Mouse (Mus musculus): Measurements from ENCODE around the gene Slc35d2.

The Slc35d2 gene

DNA sequence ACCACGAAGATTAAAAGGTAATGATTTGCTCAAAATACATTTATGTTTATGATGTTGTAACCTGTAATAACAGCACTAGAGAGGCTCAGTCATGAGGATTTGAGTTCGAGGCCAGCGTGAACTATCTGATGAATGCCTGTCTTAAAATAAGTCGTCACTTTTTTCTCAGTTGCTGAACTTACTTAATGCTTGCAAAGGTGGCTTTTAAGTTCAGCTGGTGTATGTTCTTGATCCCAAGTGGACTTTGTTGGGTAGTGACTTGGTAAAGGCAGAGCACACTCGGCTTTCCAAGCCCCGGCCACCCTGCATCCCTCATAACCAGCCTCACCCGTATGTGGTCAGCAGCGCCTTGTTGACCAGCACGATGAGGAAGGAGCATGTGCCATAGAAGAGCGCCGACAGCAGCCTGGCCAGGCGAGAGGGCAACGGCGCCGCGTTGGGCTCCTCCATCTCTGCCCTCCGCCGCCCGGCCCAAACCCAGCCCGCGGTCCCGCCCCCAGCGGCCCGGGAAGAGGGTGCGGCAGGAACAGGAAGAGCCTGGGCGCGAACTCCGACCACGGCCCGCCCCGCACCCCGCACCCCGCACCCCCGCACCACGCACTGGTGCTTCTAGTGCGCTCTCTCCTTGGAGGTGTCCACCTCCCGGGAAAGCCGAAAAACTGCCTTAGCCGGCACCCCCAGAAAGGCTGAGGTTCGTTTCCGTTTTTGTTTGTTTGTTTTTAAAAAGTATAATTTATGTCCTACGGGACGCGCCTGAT, at the start of gene Slc35d2:
Gene Slc35d2 (minus strand): TSS at position 511 of the 758 bp plus-strand sequence.
- POLR2A ChIA-PET = interaction anchor here in 3 of 4 experiments (0.6 to 1.3 kb wide), 6 partner anchors 11 to 698 kb away, joined by 3 to 6 read pairs (median 4); partner anchors contain the start of gene Habp4 (in 1 of the 3)
- CTCF ChIA-PET = interaction anchor here in 1 of 4 experiments (0.9 kb wide), 1 partner anchor 30 kb away, joined by 3 read pairs; no protein-coding TSS in a partner anchor

DNA sequence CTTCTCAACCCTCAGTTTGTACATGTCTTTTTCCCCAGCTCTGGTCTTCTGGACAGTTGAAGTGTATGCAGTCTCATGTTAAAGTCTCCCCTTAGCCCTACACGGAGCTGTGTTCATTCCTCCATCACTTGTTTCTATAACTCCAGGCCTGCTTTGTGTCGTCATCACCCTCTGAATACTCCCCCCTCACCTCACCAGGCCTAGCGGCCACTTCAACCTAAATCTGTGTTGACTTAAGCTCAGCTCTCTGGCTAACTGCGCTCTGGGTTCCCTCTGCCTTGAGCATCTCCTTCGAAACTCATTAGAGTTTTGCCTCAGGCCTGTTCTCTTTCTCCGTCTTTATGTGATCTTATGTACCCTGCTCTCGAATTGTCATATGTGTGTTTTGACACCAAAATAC, 48.8 kb upstream of the Slc35d2 start:
- CTCF ChIA-PET = interaction anchor here in 2 of 4 experiments (0.8 to 1.4 kb wide), 4 partner anchors 15 to 139 kb away, joined by 3 to 7 read pairs (median 4); no protein-coding TSS in a partner anchor
- POLR2A ChIA-PET = interaction anchor here in 2 of 4 experiments (1.3 to 2.8 kb wide), 4 partner anchors 16 to 135 kb away, joined by 3 to 21 read pairs (median 12); partner anchors contain the start of genes Zfp367 (in 2 of the 2), Aaed1 (in 1 of the 2) and Habp4 (in 1 of the 2)

DNA sequence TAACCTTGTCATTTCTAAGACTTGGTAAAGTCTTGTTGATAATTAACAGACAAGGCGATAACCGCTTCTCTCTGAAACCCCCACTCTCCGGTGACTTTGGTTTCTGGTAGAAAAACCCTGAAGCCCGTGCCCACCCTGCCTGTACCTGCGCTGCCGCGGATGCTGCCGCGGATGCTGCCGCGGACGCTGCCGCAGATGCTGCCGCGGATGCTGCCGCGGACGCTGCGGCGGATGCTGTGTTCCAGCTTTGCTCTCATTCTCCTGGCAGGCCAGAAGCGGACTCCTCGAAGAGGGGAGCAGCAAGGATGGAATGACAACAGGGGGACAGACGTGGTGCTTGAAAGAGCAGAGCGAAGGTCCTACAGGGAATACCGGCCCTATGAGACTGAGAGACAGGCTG, 40.6 kb upstream of the Slc35d2 start:
- POLR2A ChIA-PET = interaction anchor here in 2 of 4 experiments (0.5 to 5.5 kb wide), 6 partner anchors 8 to 80 kb away, joined by 3 to 28 read pairs (median 6); partner anchors contain the start of gene Habp4 (in 2 of the 2)
- CTCF ChIA-PET = interaction anchor here in 1 of 4 experiments (0.5 to 0.9 kb wide), 2 partner anchors 11 to 126 kb away, joined by 3 to 7 read pairs; no protein-coding TSS in a partner anchor

DNA sequence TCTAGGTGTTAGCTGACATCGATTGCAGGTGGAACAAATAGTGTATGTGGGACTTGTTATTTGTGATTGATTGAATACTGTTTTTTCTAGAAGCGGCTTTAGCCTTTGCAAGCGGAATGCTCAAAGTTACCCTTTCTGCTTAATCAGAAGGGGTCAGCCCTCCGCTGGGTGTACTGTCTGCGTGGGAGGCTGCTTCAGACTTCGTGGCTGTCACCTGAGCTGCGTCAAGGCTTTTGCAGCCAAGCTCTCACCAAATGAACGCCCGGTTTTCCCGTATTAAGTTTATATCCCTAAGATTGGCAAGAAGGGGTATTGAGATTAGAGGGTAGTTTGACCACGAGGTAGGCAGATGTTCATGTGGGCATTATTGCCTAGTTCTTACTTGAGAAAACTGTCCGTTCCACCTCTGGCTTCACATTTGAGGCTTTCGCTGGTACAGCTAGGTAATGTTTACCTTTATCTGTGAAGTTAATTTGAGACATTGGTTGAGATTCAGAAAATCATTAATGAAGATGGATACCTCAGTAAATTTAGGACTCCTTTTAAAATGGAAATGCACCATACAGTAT, 34.1 kb upstream of the Slc35d2 start:
- POLR2A ChIA-PET = interaction anchor here in 3 of 4 experiments (0.7 to 7.8 kb wide), 21 partner anchors 10 to 269 kb away, joined by 3 to 127 read pairs (median 6); partner anchors contain the start of genes Aaed1 (in 2 of the 3), Cdk20 (in 2 of the 3) and Zfp367 (in 2 of the 3)
- CTCF ChIA-PET = interaction anchor here in 2 of 4 experiments (1.0 to 1.4 kb wide), 2 partner anchors 15 to 64 kb away, joined by 4 to 5 read pairs; no protein-coding TSS in a partner anchor

DNA sequence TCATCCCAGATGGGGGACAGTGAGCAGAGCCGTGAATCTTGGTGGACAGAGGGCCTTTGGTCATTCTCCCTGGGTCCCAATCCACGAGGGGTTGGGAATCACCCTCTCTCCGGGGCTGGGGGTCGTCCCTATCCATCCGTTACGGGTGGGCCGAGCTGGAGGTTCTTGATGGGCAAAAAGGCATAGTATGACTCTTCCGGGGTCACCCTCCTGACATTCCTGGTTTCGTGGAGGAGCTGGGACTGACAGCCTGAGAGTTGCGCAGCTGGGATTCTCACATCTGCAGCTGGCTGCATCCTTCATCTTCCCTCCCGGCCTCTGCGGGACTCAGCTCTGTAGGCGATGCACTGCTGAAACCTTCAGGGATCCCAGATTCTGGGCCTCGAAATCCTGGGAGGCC, 33.5 kb upstream of the Slc35d2 start:
- CTCF ChIA-PET = interaction anchor here in 3 of 4 experiments (1.0 to 1.9 kb wide), 5 partner anchors 16 to 143 kb away, joined by 3 to 7 read pairs (median 4); no protein-coding TSS in a partner anchor
- POLR2A ChIA-PET = interaction anchor here in 3 of 4 experiments (0.6 to 7.8 kb wide), 28 partner anchors 7 to 270 kb away, joined by 3 to 127 read pairs (median 6); partner anchors contain the start of genes Zfp367 (in 3 of the 3), Aaed1 (in 2 of the 3), Cdk20 (in 2 of the 3) and Cdc14b (in 1 of the 3)

DNA sequence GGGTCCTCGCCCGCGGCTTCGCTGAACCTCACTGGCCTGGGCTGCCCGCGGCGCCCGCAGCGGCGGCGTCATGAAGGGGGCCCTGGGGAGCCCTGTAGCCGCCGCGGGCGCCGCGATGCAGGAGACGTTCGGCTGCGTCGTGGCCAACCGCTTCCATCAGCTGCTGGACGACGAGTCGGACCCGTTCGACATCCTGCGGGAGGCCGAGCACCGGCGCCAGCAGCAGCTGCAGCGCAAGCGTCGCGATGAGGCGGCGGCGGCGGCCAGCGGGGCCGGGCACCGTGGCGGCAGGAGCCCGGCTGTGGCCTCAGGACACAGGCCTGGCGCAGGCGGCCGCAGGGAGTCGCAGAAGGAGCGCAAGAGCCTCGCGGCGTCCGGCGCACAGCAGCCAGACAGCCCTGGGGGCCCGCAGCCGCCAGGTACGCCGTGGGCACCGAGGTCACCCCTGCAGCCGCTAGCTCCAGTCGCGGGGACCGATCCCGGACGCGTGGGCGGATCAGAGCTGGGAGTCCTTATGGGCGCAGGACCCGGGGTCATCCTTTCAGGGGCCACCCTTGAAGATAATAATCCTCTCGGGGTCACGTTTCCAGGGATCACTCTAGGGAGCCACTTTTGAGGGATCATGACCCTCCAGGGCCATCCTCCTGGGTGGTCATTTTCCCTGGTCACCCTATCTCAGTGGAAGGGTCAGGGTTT, 32.9 kb upstream of the Slc35d2 start:
- POLR2A ChIA-PET = interaction anchor here (0.6 to 7.8 kb wide), 55 partner anchors 8 to 731 kb away, joined by 3 to 127 read pairs (median 5); partner anchors contain the start of genes Zfp367 (in 3 of the 4), Aaed1 (in 2 of the 4), Cdk20 (in 2 of the 4) and Cdc14b (in 1 of the 4)
- CTCF ChIA-PET = interaction anchor here in 3 of 4 experiments (1.0 to 1.9 kb wide), 9 partner anchors 17 to 277 kb away, joined by 3 to 13 read pairs (median 4); partner anchors contain the start of gene Aaed1 (in 1 of the 3)

DNA sequence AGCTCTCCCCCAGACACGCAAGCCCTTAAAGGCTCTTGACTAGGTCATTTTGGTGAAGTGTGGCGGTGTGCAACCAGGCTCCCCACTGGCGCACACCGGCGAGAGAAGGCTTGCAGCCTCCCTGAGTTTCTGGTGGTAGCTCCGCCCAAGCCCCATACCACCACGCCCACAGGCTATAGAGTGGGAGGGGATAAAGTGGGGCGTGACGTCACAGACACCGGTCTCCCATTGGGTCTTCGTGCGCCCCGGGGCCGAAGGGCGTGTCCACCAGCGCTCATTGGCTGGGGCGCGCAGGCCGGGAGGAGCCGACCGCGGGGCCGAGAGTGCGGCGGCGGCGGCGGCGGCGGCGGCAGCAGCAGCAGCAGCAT, 32.4 kb upstream of the Slc35d2 start, which contains the start of gene Habp4:
Gene Habp4 (plus strand): TSS at position 277 of the 368 bp plus-strand sequence.
- ChIA-PET CTCF (interaction anchor here in 3 of 4 experiments (0.5 to 1.9 kb wide), 8 partner anchors 19 to 664 kb away, joined by 3 to 13 read pairs (median 4); partner anchors contain the start of gene Aaed1 (in 1 of the 3)), POLR2A (interaction anchor here (0.6 to 7.8 kb wide), 52 partner anchors 8 to 730 kb away, joined by 3 to 127 read pairs (median 5); partner anchors contain the start of genes Zfp367 (in 3 of the 4), Aaed1 (in 2 of the 4), Cdc14b (in 1 of the 4) and Cdk20 (in 1 of the 4))

DNA sequence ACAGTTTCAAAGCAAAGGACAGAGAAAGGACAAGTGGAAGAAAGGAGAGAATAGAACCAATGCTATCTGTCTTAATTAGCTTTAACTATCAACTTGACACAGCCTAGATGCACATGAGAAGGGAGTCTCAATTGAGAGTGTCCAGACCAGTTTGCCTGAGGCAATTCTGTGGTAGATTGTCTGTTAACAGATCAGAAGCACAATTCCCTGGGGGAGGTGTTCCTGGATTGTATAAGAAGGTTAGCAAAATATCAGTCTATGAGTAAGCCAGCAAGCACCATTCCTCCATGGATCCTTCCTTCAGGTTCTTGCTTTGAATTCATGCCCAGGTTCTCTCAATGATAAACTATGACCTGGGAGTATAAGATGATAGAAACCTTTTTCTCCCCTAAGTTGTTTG, 27.8 kb upstream of the Slc35d2 start:
- CTCF ChIA-PET = no interaction called here
- POLR2A ChIA-PET = interaction anchor here in 1 of 4 experiments (1.5 kb wide), 1 partner anchor 19 kb away, joined by 4 read pairs; no protein-coding TSS in a partner anchor

DNA sequence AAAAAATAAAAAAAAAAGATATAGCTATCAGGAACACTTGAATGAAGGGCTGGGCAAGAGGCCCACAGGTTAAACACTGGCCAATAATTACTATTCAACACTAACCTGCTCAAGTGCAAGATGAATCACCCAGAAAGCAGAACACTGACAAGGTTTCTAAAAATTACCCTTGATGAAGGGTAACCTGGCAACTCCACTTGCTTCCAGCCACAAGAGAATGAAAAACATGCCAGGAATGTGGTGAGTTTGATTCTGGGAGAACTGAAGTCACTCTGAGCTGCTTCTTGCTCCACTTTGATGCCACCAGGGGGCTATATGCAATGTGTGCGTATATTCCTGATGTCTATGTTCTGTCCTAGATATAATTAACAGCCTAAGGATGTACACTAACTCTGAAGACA, 26.0 kb upstream of the Slc35d2 start:
- CTCF ChIA-PET = interaction anchor here in 3 of 4 experiments (0.6 to 1.6 kb wide), 10 partner anchors 9 to 158 kb away, joined by 3 to 9 read pairs (median 4); no protein-coding TSS in a partner anchor
- POLR2A ChIA-PET = interaction anchor here in 3 of 4 experiments (0.7 to 7.3 kb wide), 43 partner anchors 8 to 724 kb away, joined by 3 to 127 read pairs (median 6); partner anchors contain the start of genes Aaed1 (in 2 of the 3), Habp4 (in 2 of the 3), Cdc14b (in 1 of the 3) and Cdk20 (in 1 of the 3)

DNA sequence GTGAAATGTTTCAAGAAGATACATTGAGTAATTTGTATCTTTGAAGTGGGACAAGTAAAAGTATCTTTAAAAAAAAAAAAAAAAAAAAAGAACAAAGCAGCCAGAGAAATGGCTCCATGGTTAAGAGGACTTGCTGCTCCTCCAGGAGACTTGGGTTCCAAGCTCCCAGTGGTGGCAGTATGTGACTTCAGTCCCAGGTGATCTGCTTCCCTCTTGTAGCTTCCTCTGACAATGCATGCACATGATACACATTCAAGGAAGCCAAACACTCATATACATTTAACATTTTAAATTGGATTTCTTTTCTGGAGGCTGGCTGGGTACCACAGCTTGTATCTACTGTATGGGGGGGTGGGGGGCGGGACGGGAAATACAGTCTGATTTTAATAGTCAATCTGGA, 25.5 kb upstream of the Slc35d2 start:
- ChIA-PET POLR2A (interaction anchor here in 3 of 4 experiments (0.6 to 7.3 kb wide), 65 partner anchors 8 to 724 kb away, joined by 3 to 127 read pairs (median 6); partner anchors contain the start of genes Aaed1 (in 2 of the 3), Cdc14b (in 2 of the 3), Habp4 (in 2 of the 3) and Cdk20 (in 1 of the 3)), CTCF (interaction anchor here in 3 of 4 experiments (0.6 to 1.6 kb wide), 6 partner anchors 11 to 232 kb away, joined by 3 to 9 read pairs (median 3); no protein-coding TSS in a partner anchor)

DNA sequence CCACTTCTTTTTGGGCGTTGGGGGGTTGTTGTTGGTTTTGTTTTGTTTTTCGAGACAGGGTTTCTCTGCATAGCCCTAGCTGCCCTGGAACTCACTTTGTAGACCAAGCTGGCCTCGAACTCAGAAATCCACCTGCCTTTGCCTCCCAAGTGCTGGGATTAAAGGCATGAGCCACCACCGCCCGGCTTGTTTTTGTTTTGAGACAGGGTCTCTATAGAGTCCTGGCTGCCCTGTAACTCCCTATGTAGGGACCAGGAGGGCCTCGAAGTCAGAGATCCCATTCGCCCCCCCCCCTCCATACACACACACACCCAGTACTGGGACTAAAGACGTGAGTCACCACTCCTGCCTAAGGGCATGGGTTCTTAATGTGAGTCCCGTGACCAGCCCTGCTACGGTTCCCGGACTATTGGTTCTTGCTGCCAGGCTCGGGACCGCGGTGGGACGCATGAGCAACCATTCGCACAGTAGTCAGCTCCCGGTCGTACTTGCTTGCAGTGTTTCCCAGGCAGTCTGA, 24.6 kb upstream of the Slc35d2 start:
- ChIA-PET CTCF (interaction anchor here (0.6 to 1.3 kb wide), 9 partner anchors 25 to 1275 kb away, joined by 3 to 4 read pairs (median 3); no protein-coding TSS in a partner anchor), POLR2A (interaction anchor here in 3 of 4 experiments (0.5 to 7.3 kb wide), 90 partner anchors 8 to 1215 kb away, joined by 3 to 127 read pairs (median 5); partner anchors contain the start of genes Habp4 (in 3 of the 3), Aaed1 (in 2 of the 3), Cdc14b (in 2 of the 3) and Cdk20 (in 1 of the 3))

DNA sequence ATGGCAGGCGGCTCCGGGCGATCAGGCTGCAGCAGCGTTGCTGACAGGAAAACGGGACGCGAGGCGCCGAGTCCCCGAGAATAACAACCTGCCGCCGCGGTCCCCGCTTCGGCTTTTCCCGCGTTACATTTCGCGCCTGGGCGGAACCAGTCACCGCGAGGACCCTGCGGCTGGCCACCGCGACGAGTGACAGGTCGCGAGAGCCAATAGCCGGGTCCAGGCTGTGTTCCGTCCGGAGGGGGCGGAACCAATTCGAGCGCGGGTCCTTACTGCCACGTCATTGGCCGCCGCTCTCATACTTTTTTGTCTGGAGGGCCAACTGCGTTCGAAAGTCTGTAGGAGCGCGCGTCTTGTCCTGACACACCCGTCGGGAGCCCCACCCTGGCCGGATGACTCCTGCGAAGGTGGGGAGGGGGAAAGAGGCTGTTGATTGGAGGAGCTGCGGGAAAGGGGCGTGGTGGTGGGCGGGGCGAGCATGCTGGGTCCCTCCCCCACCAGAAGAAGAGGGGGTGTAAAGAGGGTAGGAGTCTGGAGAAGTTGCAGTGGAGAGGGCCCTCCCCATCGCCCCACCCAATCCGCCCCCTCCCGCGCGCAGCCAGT, 24.0 kb upstream of the Slc35d2 start, which contains the start of gene Zfp367:
Gene Zfp367 (minus strand): TSS at position 120 of the 600 bp plus-strand sequence.
- ChIA-PET POLR2A (interaction anchor here (0.5 to 7.3 kb wide), 70 partner anchors 8 to 1214 kb away, joined by 3 to 127 read pairs (median 5); partner anchors contain the start of genes Habp4 (in 4 of the 4), Aaed1 (in 2 of the 4), Cdc14b (in 2 of the 4) and Cdk20 (in 1 of the 4)), CTCF (interaction anchor here (0.6 to 1.0 kb wide), 7 partner anchors 28 to 1275 kb away, joined by 3 to 4 read pairs (median 3); no protein-coding TSS in a partner anchor)

DNA sequence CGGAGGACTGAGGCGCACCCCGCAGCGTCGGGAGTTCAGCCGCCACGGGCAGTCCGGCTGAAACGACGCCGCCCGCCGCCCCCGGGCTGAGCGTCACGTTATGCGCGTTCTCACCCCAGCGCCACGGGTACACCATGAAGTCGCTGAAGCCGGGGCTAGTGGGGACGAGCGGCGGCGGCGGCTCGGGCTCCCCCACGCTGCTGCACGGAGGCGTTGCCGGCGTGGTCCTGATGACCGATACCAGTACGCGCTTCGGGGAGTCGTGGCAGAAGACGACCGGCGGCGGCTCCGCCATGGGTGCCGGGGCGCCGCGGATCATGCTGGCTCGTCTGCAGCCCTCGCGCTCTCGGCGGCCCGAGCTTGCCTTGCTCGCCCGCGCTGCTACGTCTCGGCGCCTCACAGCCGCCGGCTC, 23.5 kb upstream of the Slc35d2 start:
- ChIA-PET CTCF (interaction anchor here in 2 of 4 experiments (1.0 kb wide), 2 partner anchors 54 kb away, joined by 3 to 4 read pairs; no protein-coding TSS in a partner anchor), POLR2A (interaction anchor here (1.0 to 7.3 kb wide), 32 partner anchors 8 to 980 kb away, joined by 3 to 127 read pairs (median 6); partner anchors contain the start of genes Habp4 (in 4 of the 4), Cdc14b (in 1 of the 4) and Cdk20 (in 1 of the 4))

DNA sequence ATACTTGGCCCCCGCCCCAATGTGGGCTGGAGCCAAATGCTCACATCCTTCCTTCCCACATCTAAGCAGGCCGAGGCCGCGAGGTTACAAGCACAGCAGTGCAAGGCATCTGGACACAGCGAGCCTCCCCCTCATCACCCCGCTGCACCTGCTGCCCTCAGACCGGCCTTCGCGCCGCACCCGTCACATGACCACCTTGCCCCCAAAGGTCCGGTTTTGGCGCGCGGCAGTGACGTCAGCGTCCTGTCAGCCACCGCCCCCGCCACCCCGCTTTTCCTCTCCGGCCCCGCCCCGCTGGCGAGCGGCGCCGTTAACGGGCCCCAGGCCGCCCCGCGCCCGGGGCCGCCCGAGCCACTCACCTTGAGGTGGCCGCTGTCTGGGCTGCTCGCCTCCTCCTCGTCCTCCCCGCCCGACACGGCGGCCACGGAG, 23.1 kb upstream of the Slc35d2 start:
- ChIA-PET CTCF (no interaction called here), POLR2A (interaction anchor here (0.5 to 7.3 kb wide), 18 partner anchors 8 to 721 kb away, joined by 3 to 159 read pairs (median 6); partner anchors contain the start of genes Habp4 (in 3 of the 4) and Cdk20 (in 1 of the 4))

DNA sequence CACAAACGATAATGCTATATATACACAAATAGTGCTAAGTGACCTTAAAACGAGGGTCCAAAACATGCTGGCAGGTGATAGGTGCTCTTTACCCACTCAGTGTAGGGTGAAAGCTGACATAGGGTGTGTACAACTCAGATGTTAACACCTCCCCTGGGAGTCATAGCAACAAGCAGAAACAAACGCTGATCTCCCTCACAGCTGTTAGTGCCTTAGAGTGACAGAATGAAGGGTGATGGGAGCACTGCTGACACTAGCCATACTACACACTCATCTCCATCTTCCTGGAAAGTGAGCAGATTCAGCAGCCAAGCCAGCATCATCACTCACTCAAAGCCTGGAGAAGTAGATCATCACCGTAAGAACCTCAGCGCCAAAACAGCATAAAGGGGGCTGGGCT, 21.0 kb upstream of the Slc35d2 start:
- ChIA-PET CTCF (interaction anchor here in 1 of 4 experiments (1.3 kb wide), 1 partner anchor 51 kb away, joined by 5 read pairs; no protein-coding TSS in a partner anchor), POLR2A (interaction anchor here in 3 of 4 experiments (0.7 to 7.3 kb wide), 11 partner anchors 13 to 1777 kb away, joined by 3 to 159 read pairs (median 3); partner anchors contain the start of gene Habp4 (in 2 of the 3))
